Mouse (Mus musculus) heart, adult 2 months (tissue): ENCODE results near the gene Fads3. TPM values are rescaled to one million over a fixed set of nuclear protein-coding genes. Genes with fewer than 3 reads are reported as not detected.
A peak's percentile ranks its signal among the peaks of the same experiment; 100 is the strongest.

Source experiments
- DNase-seq, 2 experiments: peaks; one replicate each; pipeline ENCODE4 v3.0.0; 2021
- H3K27ac ChIP-seq: fragments of 200-600 bp; 2 replicates; pipeline ENCODE4 v1.8.1; 2022
- H3K27me3 ChIP-seq: fragments of 200-500 bp; 2 replicates; pipeline ENCODE4 v1.6.1; 2012; ENCODE audit warnings: mild to moderate bottlenecking, low read length, inconsistent platforms, mixed read lengths; ENCODE audit not compliant: control insufficient read depth, insufficient read depth
- H3K36me3 ChIP-seq: fragments of 200-500 bp; 2 replicates; pipeline ENCODE4 v1.6.1; 2012; ENCODE audit warnings: low read length, inconsistent platforms; ENCODE audit not compliant: control insufficient read depth, insufficient read depth
- H3K4me1 ChIP-seq: fragments of 200-500 bp; 2 replicates; pipeline ENCODE4 v1.6.1; 2011; ENCODE audit warnings: low read length; ENCODE audit not compliant: control insufficient read depth, insufficient read depth
- H3K4me3 ChIP-seq: fragments of 200-600 bp; 2 replicates; pipeline ENCODE4 v1.8.1; 2022
- H3K79me2 ChIP-seq: fragments of 200-500 bp; replicated peaks from 2 replicates; pipeline ENCODE4 v1.6.1; 2012; ENCODE audit warnings: mild to moderate bottlenecking, inconsistent platforms, low read length, moderate library complexity, mixed read lengths; ENCODE audit not compliant: control insufficient read depth, insufficient read depth
- H3K9ac ChIP-seq: fragments of 200-500 bp; 2 replicates; pipeline ENCODE4 v1.6.1; 2012; ENCODE audit warnings: low read depth, mild to moderate bottlenecking, control low read depth, inconsistent platforms, low read length, mixed read lengths
- CTCF ChIP-seq: fragments of 200-600 bp; IDR thresholded peaks from 2 replicates; pipeline ENCODE4 v1.8.1; 2022; ENCODE audit warnings: antibody characterized with exemption, mild to moderate bottlenecking, moderate library complexity
- EP300 ChIP-seq: fragments of 200-500 bp; IDR thresholded peaks from 2 replicates; pipeline ENCODE4 v1.6.1; 2011; ENCODE audit warnings: low read depth, low read length, control low read depth; ENCODE audit not compliant: insufficient read depth
- POLR2A ChIP-seq: fragments of 200-500 bp; IDR thresholded peaks from 2 replicates; pipeline ENCODE4 v1.6.1; 2011; ENCODE audit warnings: mild to moderate bottlenecking, low read depth, low read length, control low read depth; ENCODE audit not compliant: insufficient read depth
- WGBS: fragments of 180-500 bp; shearing (Covaris S2); methylation state at CpG from one replicate; pipeline ENCODE4 v1.1.7; 2018; 5-methylcytosine and 5-hydroxymethylcytosine counted together
- intact Hi-C: fragments of 180-260 bp; cut with DNase I; formaldehyde crosslinking; loops from one replicate; pipeline ENCODE4 v1.15.1; 2025
- polyA plus RNA-seq: library from polyadenylated mRNA; depleted of rRNA; stranded (reverse); fragments of >200 nt; gene quantifications from 2 replicates; pipeline ENCODE4 v1.2.3, GENCODE M21; 2012
- total RNA-seq, 2 experiments: library from RNA; stranded (reverse); gene quantifications; 2 replicates each; pipeline ENCODE4 v1.2.3; 2021

The Fads3 gene
- total and polyA plus RNA-seq, 3 experiments, result 29.7 to 104 (median 33.7) TPM

GRCm38 (mm10) chr19:10059911-10060567, 18.7 kb downstream of the Fads3 start:
- no peak overlapping the region for H3K9ac ChIP-seq
- peaks cover 4% of the 10 kb centered on the region; the same call in 1 of the 2 replicates for H3K4me1 ChIP-seq
- DNase-seq, result peak in 1 of 2 experiments; percentile 74
- intact Hi-C loops, result loop anchor here (2.0 kb wide), 1 partner anchor 13 kb away; no protein-coding TSS in a partner anchor
- H3K36me3 ChIP-seq, result no peaks in the 10 kb centered on the region
- WGBS, result 41% methylated on average over 10 of the region's 10 CpGs
- peak overlapping the region; percentile 50 for H3K27ac ChIP-seq
- peak; percentile 95 for TF ChIP-seq CTCF
- peak; percentile 65; the same call in 1 of the 2 replicates for TF ChIP-seq EP300
- TF ChIP-seq POLR2A, result no peak
- H3K27me3 ChIP-seq, result no peaks in the 10 kb centered on the region
- no peaks in the 10 kb centered on the region for H3K79me2 ChIP-seq
- H3K4me3 ChIP-seq, result no peak overlapping the region

- Histone ChIP-seq H3K79me2 (no peaks in the 10 kb centered on the region), H3K36me3 (no peaks in the 10 kb centered on the region), H3K27me3 (no peaks in the 10 kb centered on the region), H3K4me1 (peaks cover 5% of the 10 kb centered on the region), H3K4me3 (no peak overlapping the region), H3K27ac (peak overlapping the region; percentile 53), H3K9ac (no peak overlapping the region)
- WGBS, result 66% methylated on average over 8 of the region's 8 CpGs
- no peak for TF ChIP-seq CTCF
- no peak for TF ChIP-seq POLR2A
- no peak for TF ChIP-seq EP300
- DNase-seq, result no peak
- intact Hi-C loops, result loop anchor here (2.0 kb wide), 1 partner anchor 14 kb away; no protein-coding TSS in a partner anchor
Observed at GRCm38 (mm10) chr19:10060783-10061590, 19.6 kb downstream of the Fads3 start.

- Histone ChIP-seq H3K4me1 (peaks cover 6% of the 10 kb centered on the region), H3K27ac (no peak overlapping the region), H3K79me2 (no peaks in the 10 kb centered on the region), H3K27me3 (no peaks in the 10 kb centered on the region), H3K36me3 (no peaks in the 10 kb centered on the region), H3K9ac (no peak overlapping the region), H3K4me3 (no peak overlapping the region)
- no peak for TF ChIP-seq EP300
- TF ChIP-seq CTCF, result no peak
- no peak for TF ChIP-seq POLR2A
- no peak for DNase-seq
- intact Hi-C loops, result loop anchor here (2.0 kb wide), 1 partner anchor 15 kb away; no protein-coding TSS in a partner anchor
- WGBS, result 90% methylated on average over 2 of the region's 2 CpGs
Observed at GRCm38 (mm10) chr19:10061624-10062023, 20.3 kb downstream of the Fads3 start.

GRCm38 (mm10) chr19:10062292-10062691, 20.9 kb downstream of the Fads3 start:
- Histone ChIP-seq H3K27ac (no peak overlapping the region), H3K27me3 (no peaks in the 10 kb centered on the region), H3K4me3 (no peak overlapping the region), H3K9ac (no peak overlapping the region), H3K4me1 (peaks cover 6% of the 10 kb centered on the region), H3K79me2 (no peaks in the 10 kb centered on the region), H3K36me3 (no peaks in the 10 kb centered on the region)
- intact Hi-C loops, result no loop called here
- no peak for TF ChIP-seq POLR2A
- WGBS, result 92% methylated on average over 8 of the region's 8 CpGs
- no peak for DNase-seq

GRCm38 (mm10) chr19:10062862-10063261, 21.5 kb downstream of the Fads3 start:
- Histone ChIP-seq H3K79me2 (no peaks in the 10 kb centered on the region), H3K4me1 (peaks cover 6% of the 10 kb centered on the region), H3K27me3 (no peaks in the 10 kb centered on the region), H3K4me3 (no peak overlapping the region), H3K9ac (no peak overlapping the region), H3K27ac (no peak overlapping the region), H3K36me3 (no peaks in the 10 kb centered on the region)
- WGBS, result 88% methylated on average over 5 of the region's 5 CpGs
- no peak for DNase-seq
- TF ChIP-seq CTCF (no peak), POLR2A (no peak), EP300 (no peak)
- intact Hi-C loops, result no loop called here
